Mouse (Mus musculus): ENCODE results near the gene Clk4.
A peak's percentile ranks its signal among the peaks of the same experiment; 100 is the strongest.

Gene Clk4

GRCm38 (mm10) chr11:51311846-51312245 lies 50.3 kb downstream of the Clk4 start:
- no peak for DNase-seq (ENCODE audit: low read depth)

GRCm38 (mm10) chr11:51315991-51316810 lies 54.7 kb downstream of the Clk4 start:
- DNase-seq (ENCODE audit: low read depth) = no peak

- DNase-seq (ENCODE audit: low read depth) = no peak
Observed at GRCm38 (mm10) chr11:51320609-51321008, 59.1 kb downstream of the Clk4 start.

GRCm38 (mm10) chr11:51326908-51327307 lies 65.4 kb downstream of the Clk4 start:
- DNase-seq (ENCODE audit: low read depth) = peak; percentile 20

- no peak for DNase-seq (ENCODE audit: low read depth)
Observed at GRCm38 (mm10) chr11:51328387-51328942, 66.9 kb downstream of the Clk4 start.

GRCm38 (mm10) chr11:51329837-51330714 lies 68.5 kb downstream of the Clk4 start:
- no peak for DNase-seq (ENCODE audit: low read depth)

All from induced T-regulatory cell, adult 2 months (primary cell).